Mouse (Mus musculus): ENCODE measurements around the gene Abcb1b.

GRCm38 (mm10) chr5:8772866-8773265 lies 25.1 kb upstream of the Abcb1b start:
- TF ChIP-seq POLR2A (IDR thresholded peaks at IDR 0.05; ENCODE audit: low read depth, low read length): no peak
- TF ChIP-seq CTCF (IDR thresholded peaks at IDR 0.05; ENCODE audit: extremely low read depth, insufficient read depth, insufficient read length, insufficient replicate concordance): no peak

Measured in spleen, adult 2 months (tissue).